Mouse (Mus musculus): ENCODE data around the gene Nova2. TPM values are rescaled to one million over a fixed set of nuclear protein-coding genes. Genes with fewer than 3 reads are reported as not detected.

The Nova2 gene
- polyA plus RNA-seq, 1 experiment from 2014 or later = 11.9 TPM

GRCm38 (mm10) chr7:18942815-18943214, 17.1 kb downstream of the Nova2 start:
- ATAC-seq = no peak
- Histone ChIP-seq H3K36me3 (ENCODE audit: control insufficient read depth, insufficient read depth, low read length) (peaks cover 21% of the 10 kb centered on the region), H3K4me3 (ENCODE audit: low read depth, low read length) (no peak overlapping the region), H3K4me2 (ENCODE audit: low read length) (no peak overlapping the region), H3K9me3 (replicated peaks; ENCODE audit: control insufficient read depth, low read length, poor library complexity, severe bottlenecking) (no peaks in the 10 kb centered on the region), H3K4me1 (ENCODE audit: control insufficient read depth, insufficient read depth, low read length) (peaks cover 22% of the 10 kb centered on the region), H3K9ac (ENCODE audit: low read depth, low read length) (no peak overlapping the region), H3K27me3 (ENCODE audit: control insufficient read depth, insufficient read depth, low read depth, low read length) (no peaks in the 10 kb centered on the region), H3K27ac (ENCODE audit: low read length) (0 out of 2 replicates have a peak overlapping the region, but pooled peaks have one; percentile 0)
- 36% methylated on average over 9 of the region's 9 CpGs for WGBS

- Histone ChIP-seq H3K4me3 (ENCODE audit: low read depth, low read length) (no peak overlapping the region), H3K4me2 (ENCODE audit: low read length) (no peak overlapping the region), H3K9ac (ENCODE audit: low read depth, low read length) (no peak overlapping the region), H3K4me1 (ENCODE audit: control insufficient read depth, insufficient read depth, low read length) (peaks cover 40% of the 10 kb centered on the region), H3K27ac (ENCODE audit: low read length) (peak overlapping the region; percentile 92), H3K27me3 (ENCODE audit: control insufficient read depth, insufficient read depth, low read depth, low read length) (no peaks in the 10 kb centered on the region), H3K36me3 (ENCODE audit: control insufficient read depth, insufficient read depth, low read length) (peaks cover 22% of the 10 kb centered on the region), H3K9me3 (replicated peaks; ENCODE audit: control insufficient read depth, low read length, poor library complexity, severe bottlenecking) (no peaks in the 10 kb centered on the region)
- ATAC-seq = no peak
- 37% methylated on average over 6 of the region's 6 CpGs for WGBS
Observed at GRCm38 (mm10) chr7:18948151-18948550, 22.5 kb downstream of the Nova2 start.

- 0 out of 2 replicates have a peak overlapping the region, but pooled peaks have one; percentile 5 for H3K4me3 ChIP-seq (ENCODE audit: low read depth, low read length)
- peak overlapping the region; percentile 47 for H3K4me2 ChIP-seq (ENCODE audit: low read length)
- H3K27ac ChIP-seq (ENCODE audit: low read length) = peak overlapping the region; percentile 92
- H3K9me3 ChIP-seq (replicated peaks; ENCODE audit: control insufficient read depth, low read length, poor library complexity, severe bottlenecking) = no peaks in the 10 kb centered on the region
- WGBS = 7% methylated on average over 12 of the region's 12 CpGs
- peaks cover 17% of the 10 kb centered on the region for H3K36me3 ChIP-seq (ENCODE audit: control insufficient read depth, insufficient read depth, low read length)
- H3K9ac ChIP-seq (ENCODE audit: low read depth, low read length) = peak overlapping the region; percentile 43
- peaks cover 38% of the 10 kb centered on the region for H3K4me1 ChIP-seq (ENCODE audit: control insufficient read depth, insufficient read depth, low read length)
- peak; percentile 88 for ATAC-seq
- no peaks in the 10 kb centered on the region for H3K27me3 ChIP-seq (ENCODE audit: control insufficient read depth, insufficient read depth, low read depth, low read length)
Observed at GRCm38 (mm10) chr7:18949781-18950522, 24.3 kb downstream of the Nova2 start.

- no peaks in the 10 kb centered on the region for H3K9me3 ChIP-seq (replicated peaks; ENCODE audit: control insufficient read depth, low read length, poor library complexity, severe bottlenecking)
- H3K27ac ChIP-seq (ENCODE audit: low read length) = peak overlapping the region; percentile 92
- WGBS = 11% methylated on average over 18 of the region's 18 CpGs
- peaks cover 15% of the 10 kb centered on the region for H3K36me3 ChIP-seq (ENCODE audit: control insufficient read depth, insufficient read depth, low read length)
- peaks cover 38% of the 10 kb centered on the region for H3K4me1 ChIP-seq (ENCODE audit: control insufficient read depth, insufficient read depth, low read length)
- H3K4me2 ChIP-seq (ENCODE audit: low read length) = peak overlapping the region; percentile 47
- peak overlapping the region; percentile 43; the same call in 1 of the 2 replicates for H3K9ac ChIP-seq (ENCODE audit: low read depth, low read length)
- H3K4me3 ChIP-seq (ENCODE audit: low read depth, low read length) = 0 out of 2 replicates have a peak overlapping the region, but pooled peaks have one; percentile 5
- peak; percentile 60 for ATAC-seq
- no peaks in the 10 kb centered on the region for H3K27me3 ChIP-seq (ENCODE audit: control insufficient read depth, insufficient read depth, low read depth, low read length)
Observed at GRCm38 (mm10) chr7:18950523-18951315, 25.0 kb downstream of the Nova2 start.

GRCm38 (mm10) chr7:18951397-18951796, 25.7 kb downstream of the Nova2 start:
- no peak overlapping the region for H3K9ac ChIP-seq (ENCODE audit: low read depth, low read length)
- H3K4me3 ChIP-seq (ENCODE audit: low read depth, low read length) = no peak overlapping the region
- peaks cover 14% of the 10 kb centered on the region for H3K36me3 ChIP-seq (ENCODE audit: control insufficient read depth, insufficient read depth, low read length)
- no peaks in the 10 kb centered on the region for H3K27me3 ChIP-seq (ENCODE audit: control insufficient read depth, insufficient read depth, low read depth, low read length)
- peak overlapping the region; percentile 92 for H3K27ac ChIP-seq (ENCODE audit: low read length)
- no peak overlapping the region; the same call in 1 of the 2 replicates for H3K4me2 ChIP-seq (ENCODE audit: low read length)
- 23% methylated on average over 15 of the region's 15 CpGs for WGBS
- H3K4me1 ChIP-seq (ENCODE audit: control insufficient read depth, insufficient read depth, low read length) = peaks cover 38% of the 10 kb centered on the region
- ATAC-seq = no peak
- no peaks in the 10 kb centered on the region for H3K9me3 ChIP-seq (replicated peaks; ENCODE audit: control insufficient read depth, low read length, poor library complexity, severe bottlenecking)

GRCm38 (mm10) chr7:18957569-18958383, 32.1 kb downstream of the Nova2 start:
- Histone ChIP-seq H3K4me1 (ENCODE audit: control insufficient read depth, insufficient read depth, low read length) (peaks cover 29% of the 10 kb centered on the region), H3K9ac (ENCODE audit: low read depth, low read length) (peak overlapping the region; percentile 56), H3K36me3 (ENCODE audit: control insufficient read depth, insufficient read depth, low read length) (peaks cover 11% of the 10 kb centered on the region; the same call in 1 of the 2 replicates), H3K27me3 (ENCODE audit: control insufficient read depth, insufficient read depth, low read depth, low read length) (no peaks in the 10 kb centered on the region), H3K9me3 (replicated peaks; ENCODE audit: control insufficient read depth, low read length, poor library complexity, severe bottlenecking) (no peaks in the 10 kb centered on the region), H3K4me2 (ENCODE audit: low read length) (peak overlapping the region; percentile 50), H3K27ac (ENCODE audit: low read length) (peak overlapping the region; percentile 38), H3K4me3 (ENCODE audit: low read depth, low read length) (peak overlapping the region; percentile 28)
- under 1% methylated on average over 86 of the region's 107 CpGs for WGBS
- peak; percentile 18; the same call in 1 of the 2 replicates for ATAC-seq

GRCm38 (mm10) chr7:18958384-18958766, 32.7 kb downstream of the Nova2 start:
- Histone ChIP-seq H3K27me3 (ENCODE audit: control insufficient read depth, insufficient read depth, low read depth, low read length) (no peaks in the 10 kb centered on the region), H3K9me3 (replicated peaks; ENCODE audit: control insufficient read depth, low read length, poor library complexity, severe bottlenecking) (no peaks in the 10 kb centered on the region), H3K36me3 (ENCODE audit: control insufficient read depth, insufficient read depth, low read length) (peaks cover 11% of the 10 kb centered on the region; the same call in 1 of the 2 replicates), H3K4me2 (ENCODE audit: low read length) (peak overlapping the region; percentile 50), H3K4me1 (ENCODE audit: control insufficient read depth, insufficient read depth, low read length) (peaks cover 34% of the 10 kb centered on the region), H3K4me3 (ENCODE audit: low read depth, low read length) (peak overlapping the region; percentile 28), H3K27ac (ENCODE audit: low read length) (peak overlapping the region; percentile 38), H3K9ac (ENCODE audit: low read depth, low read length) (peak overlapping the region; percentile 56)
- WGBS = 10% methylated on average over 20 of the region's 21 CpGs
- ATAC-seq = no peak

GRCm38 (mm10) chr7:18959446-18959845, 33.8 kb downstream of the Nova2 start:
- Histone ChIP-seq H3K9me3 (replicated peaks; ENCODE audit: control insufficient read depth, low read length, poor library complexity, severe bottlenecking) (no peaks in the 10 kb centered on the region), H3K4me2 (ENCODE audit: low read length) (no peak overlapping the region), H3K4me1 (ENCODE audit: control insufficient read depth, insufficient read depth, low read length) (peaks cover 35% of the 10 kb centered on the region), H3K27ac (ENCODE audit: low read length) (0 out of 2 replicates have a peak overlapping the region, but pooled peaks have one; percentile 18), H3K4me3 (ENCODE audit: low read depth, low read length) (no peak overlapping the region), H3K9ac (ENCODE audit: low read depth, low read length) (no peak overlapping the region), H3K36me3 (ENCODE audit: control insufficient read depth, insufficient read depth, low read length) (peaks cover 11% of the 10 kb centered on the region; the same call in 1 of the 2 replicates), H3K27me3 (ENCODE audit: control insufficient read depth, insufficient read depth, low read depth, low read length) (no peaks in the 10 kb centered on the region)
- 65% methylated on average over 8 of the region's 8 CpGs for WGBS
- no peak for ATAC-seq

Measured in midbrain, embryonic 16.5 days (tissue).